Mouse (Mus musculus) kidney, adult 2 months (tissue): ENCODE measurements at regions not wholly inside any gene's neighbourhood (a gene's known extent, or its start where the extent isn't known, plus 50 kb on each side); places are given as distances from the start of the nearest gene placed in this dataset.

Source experiments
- CTCF ChIP-seq: fragments of 200-500 bp; conservative IDR thresholded peaks from 2 replicates; pipeline ENCODE4 v1.5.1; 2011; ENCODE audit warnings: low read depth, mild to moderate bottlenecking, control low read depth, low read length, moderate library complexity, mixed read lengths; ENCODE audit not compliant: insufficient read depth, insufficient read length
- POLR2A ChIP-seq: fragments of 200-500 bp; IDR thresholded peaks from one replicate; pipeline ENCODE4 v1.6.1; 2011; ENCODE audit warnings: low read depth, low read length, control low read depth

DNA sequence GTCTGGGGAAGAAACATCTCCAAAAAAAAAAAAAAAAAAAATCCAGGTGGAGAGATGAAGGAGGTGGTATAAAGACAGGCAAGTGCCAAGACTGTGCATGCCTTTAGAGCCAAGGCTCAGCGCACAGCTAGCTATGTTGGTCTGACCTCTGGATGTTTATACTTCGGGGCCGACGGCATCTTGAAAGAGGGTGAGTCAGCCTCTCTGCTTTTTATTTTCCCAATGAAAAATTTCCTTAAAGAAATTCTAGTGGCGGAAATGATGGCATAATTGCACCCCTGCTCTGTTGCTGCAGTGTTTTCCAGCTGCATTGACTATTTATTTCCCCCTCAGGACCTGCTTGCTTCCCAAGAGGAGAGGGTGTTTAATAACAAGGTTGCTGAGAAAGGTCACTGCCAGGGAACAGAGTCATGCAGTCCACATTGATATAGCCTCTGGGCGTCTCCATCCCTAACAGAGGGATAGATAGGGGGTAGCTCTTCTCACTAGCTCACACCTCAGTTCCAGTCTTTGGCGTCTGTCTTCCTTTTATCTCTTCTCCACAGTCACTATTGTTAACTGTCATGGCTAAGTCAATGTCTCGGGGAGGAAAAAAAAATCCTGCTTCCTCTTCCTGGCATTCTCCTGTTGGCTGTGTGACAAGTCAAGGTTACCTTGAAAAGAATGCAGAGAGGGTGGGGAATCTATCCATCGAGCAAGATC lies 599.7 kb upstream of the Fam160b2 start:
- no peak for TF ChIP-seq POLR2A
- no peak for TF ChIP-seq CTCF
